Mouse (Mus musculus) ovary, adult 18-20 months (tissue): ENCODE data around the gene Lce3f.

Experiments used
- DNase-seq: peaks from one replicate; pipeline ENCODE4 v3.0.0; 2022; ENCODE audit warnings: low spot score, mixed read lengths

Lce3f gene

DNA sequence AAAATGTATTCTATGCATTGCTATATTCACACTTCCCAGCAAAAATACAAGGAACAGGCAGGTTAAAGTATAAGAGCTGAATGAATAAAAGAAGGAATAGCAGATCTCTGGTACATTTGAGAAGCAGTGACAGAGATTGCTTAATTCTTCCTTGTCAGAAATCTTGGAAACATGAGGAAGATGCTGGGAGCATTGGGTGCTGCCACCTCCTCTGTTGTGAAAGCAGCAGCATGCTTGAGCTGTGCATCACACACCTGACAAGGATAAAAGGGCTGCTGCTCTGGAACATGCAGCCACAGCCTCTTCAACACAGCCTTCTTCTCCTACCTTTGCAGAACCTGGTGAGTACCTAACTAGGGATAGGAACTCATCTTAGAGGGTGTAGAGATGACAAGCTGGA, at the start of gene Lce3f:
Gene Lce3f, plus strand, starts transcription at position 301 of the 400 bp plus-strand sequence.
- no peak for DNase-seq

DNA sequence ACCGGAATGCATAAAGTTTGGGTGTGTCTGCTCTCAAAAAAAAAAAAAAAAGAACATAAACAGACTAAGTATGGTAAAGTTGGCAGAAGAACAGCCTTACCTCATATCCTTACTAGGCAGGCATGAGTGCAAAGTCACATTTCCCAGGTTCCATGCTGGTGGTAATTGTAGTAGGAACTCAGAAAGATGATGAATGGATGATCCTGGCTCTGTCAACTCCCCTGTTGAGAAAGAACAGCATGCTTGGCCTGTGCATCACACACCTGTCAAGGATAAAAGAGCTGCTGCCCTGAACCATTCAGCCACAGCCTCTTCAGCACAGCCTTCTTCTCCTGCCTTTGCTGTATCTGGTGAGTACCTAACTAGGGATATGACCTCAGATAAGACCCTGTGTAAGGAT, 47.8 kb upstream of the Lce3f start, which contains the start of gene Lce3c:
Gene Lce3c, plus strand, starts transcription at position 301 of the 400 bp plus-strand sequence.
- DNase-seq, result no peak

DNA sequence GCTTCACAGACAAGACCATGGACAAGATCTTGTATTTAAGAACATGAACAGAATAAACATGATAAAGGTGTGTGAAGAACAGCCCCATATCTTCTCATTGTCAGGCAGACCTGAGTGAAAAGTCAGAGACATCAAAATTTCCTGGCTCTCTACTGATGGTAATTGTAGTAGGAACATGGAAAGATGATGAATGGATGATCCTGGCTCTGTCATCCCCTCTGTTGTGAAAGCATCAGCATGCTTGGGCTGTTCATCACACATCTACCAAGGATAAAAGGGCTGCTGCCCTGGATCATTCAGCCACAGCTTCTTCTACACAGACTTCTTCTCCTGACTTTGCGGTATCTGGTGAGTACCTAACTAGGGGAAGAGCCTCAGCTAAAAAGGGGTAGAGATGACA, 34.9 kb upstream of the Lce3f start, which contains the start of gene Lce3d:
Gene Lce3d, plus strand, starts transcription at position 301 of the 400 bp plus-strand sequence.
- no peak for DNase-seq

DNA sequence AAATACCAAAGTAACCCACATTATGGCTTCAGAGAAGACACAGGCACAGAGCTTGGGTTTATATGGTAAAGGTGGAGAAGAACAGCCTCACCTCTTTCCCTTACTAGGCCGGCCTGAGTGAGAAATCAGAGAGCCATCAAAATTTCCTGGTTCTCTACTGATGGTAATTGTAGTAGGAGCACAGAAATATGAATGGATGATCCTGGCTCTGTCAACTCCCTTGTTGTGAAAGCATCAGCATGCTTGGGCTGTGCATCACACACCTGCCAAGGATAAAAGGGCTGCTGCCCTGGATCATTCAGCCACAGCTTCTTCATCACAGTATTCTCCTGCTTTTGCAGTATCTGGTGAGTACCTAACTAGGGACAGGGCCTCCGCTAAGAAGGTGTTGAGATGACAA, 25.3 kb upstream of the Lce3f start, which contains the start of gene Lce3e:
Gene Lce3e, plus strand, starts transcription at position 301 of the 400 bp plus-strand sequence.
- DNase-seq, result no peak

DNA sequence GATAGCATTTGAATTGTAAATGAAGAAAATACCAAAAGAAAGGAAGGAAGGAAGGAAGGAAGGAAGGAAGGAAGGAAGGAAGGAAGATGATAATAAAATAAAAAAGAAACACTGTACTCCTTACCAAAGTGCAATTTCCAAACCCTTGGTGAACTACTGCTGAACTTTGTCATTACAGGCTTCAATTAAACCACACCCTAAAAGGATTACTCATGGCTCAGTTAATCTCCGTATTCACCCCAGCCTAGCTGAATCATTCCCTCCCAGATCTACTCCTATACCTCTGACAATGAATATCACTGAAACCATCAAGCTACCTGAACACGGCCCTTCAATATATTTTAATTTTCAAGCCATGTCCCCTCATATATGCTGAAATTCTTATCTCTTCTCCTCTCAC, 13.5 kb upstream of the Lce3f start:
- no peak for DNase-seq

DNA sequence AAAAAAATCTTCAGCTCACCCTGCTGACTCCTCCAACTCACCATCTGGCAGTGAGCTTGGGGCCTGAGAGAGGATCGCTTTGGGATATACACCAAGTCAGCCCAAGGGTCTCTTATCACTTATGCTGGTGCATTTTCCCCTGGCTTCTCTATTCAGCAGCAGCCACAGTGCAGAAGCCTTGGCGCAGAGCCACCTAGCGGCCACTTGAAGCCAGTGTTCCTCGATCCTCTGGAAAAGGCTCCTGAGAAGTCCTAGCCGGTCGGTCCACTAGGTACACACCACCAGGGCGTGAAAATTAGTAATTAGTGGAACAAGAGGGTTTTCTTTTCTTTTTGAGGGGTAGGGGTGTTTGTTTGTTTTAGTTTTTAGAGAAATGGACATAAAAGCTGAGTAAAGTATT, 6.7 kb downstream of the Lce3f start:
- DNase-seq, result peak; percentile 19

DNA sequence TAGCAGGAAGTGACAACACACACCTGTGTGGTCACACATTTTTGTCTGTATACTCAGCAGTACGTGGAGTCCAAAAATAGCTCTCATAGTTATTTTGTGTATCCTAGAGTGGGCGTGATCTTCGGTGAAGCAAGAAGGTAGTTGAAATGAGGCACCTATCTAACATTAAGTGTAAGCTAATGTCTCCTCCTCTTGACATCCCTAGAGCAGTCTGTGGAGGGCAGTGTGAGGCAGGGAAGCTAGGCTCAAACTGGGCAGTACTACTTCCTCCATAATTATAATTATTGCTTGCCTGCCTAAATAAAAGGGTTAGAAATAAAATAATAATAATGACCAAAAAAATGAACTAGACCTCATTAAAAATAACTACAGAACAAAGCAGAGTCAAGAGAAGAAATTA, 8.6 kb downstream of the Lce3f start:
- no peak for DNase-seq

DNA sequence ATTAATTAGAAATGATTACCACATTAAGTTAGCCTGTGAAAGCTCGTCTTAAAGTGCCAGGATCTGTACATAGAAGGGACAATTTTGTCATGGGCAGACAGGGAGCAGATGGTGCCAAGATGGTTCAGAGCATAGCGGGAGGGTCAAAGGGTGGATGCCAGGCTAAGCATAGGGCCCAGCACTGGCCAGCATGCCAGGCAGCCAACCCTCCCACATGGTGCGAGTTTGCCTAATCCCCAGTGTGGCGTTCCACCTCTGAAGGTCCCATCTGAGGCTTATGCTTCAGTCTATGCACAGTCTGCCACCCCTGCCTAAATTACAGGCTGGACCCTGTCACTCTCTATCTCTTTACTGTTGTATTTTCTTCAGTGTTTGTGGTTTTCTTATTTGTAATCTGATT, 10.8 kb downstream of the Lce3f start:
- no peak for DNase-seq

DNA sequence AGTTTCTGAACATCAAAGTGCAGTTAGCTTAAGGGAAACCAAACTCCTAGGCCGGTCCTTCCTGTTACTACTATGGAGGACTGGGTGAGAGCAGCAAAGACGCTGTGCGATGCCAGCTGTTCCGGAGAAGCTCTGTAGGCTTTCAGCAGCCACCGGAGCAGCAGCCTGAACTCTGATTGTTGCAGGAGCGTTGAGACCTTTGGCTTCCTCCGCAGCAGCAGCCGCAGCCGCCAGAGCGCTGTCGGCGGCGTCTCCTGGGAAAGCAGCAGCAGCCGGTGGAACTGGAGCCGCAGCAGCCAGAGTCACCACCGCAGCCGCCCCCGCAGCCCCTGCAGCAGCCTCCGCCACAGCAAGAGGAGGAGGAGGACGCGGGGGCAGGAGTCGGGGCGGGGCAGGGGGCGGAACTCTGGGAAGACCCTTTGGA, 22.4 kb downstream of the Lce3f start:
- DNase-seq, result peak; percentile 21

DNA sequence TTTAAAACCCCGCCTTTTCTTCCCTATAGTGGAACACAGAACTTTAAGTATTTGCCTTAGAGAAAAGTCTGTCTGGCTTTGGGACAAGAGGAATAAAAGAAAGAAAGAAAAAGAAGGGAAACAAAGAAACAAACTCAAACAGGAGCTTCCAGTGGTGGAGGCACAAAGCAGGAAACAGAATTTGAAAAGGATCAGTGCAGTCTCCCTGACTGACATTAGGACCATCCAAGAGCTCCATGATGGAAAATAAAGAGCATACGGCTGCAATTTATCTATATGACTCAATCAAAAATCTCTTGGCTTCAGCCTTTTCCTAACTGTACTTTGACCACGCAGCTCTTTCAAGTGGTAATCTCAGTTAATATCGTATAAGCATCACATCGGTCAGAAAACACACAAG, 22.8 kb downstream of the Lce3f start:
- no peak for DNase-seq

DNA sequence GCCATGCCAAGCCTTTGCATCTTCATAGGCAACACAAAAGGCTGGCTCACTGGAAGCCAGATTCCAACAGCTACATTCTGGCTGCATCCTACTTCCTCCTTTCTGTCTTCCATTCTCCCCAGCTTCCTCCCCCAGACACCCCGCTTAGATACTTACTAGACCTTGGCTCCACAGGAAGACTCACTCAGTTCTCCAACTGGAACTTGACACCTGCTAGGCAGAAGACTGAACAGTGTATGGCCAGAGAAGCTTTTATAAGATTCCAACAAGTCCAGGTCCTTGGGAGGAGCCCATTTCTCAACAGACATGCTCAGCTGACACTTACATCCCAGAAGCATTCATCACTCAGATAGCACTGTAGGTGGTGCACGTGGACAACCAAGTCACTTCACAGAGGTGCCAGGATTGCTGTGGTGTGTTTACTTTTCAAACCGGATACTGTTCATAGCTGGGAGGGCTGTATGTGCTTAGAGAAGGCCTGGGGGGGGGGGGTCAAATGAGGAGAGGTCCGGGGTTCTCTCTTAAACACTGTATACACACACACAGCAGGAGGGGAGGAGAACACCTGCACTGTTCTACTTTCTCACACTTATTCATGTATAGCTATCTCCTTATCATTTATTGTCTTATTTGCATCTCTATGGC, 23.6 kb downstream of the Lce3f start, which contains the start of gene Crct1:
Gene Crct1, minus strand, starts transcription at position 228 of the 645 bp plus-strand sequence.
- DNase-seq, result no peak

DNA sequence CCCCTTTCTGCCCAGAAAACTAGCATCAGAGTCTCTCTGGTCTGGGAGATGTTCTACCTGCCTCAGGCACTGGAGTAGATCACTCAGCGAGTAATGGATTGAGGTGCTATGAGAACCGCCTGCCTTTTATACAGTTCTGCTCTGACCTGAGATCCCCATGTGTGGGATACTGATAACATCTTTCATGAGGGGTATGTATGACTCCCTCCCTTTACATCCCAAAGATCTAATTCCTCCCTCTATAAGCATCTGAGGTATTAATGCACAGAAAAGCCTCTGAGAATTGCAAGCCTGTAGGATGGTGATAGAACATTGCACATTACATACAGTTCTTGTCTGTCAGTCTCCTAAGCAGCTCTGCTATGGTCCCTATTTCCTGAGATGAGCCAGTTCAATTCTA, 26.9 kb downstream of the Lce3f start, which contains the start of gene Lce1m:
Gene Lce1m, minus strand, starts transcription at position 101 of the 400 bp plus-strand sequence.
- DNase-seq, result no peak

DNA sequence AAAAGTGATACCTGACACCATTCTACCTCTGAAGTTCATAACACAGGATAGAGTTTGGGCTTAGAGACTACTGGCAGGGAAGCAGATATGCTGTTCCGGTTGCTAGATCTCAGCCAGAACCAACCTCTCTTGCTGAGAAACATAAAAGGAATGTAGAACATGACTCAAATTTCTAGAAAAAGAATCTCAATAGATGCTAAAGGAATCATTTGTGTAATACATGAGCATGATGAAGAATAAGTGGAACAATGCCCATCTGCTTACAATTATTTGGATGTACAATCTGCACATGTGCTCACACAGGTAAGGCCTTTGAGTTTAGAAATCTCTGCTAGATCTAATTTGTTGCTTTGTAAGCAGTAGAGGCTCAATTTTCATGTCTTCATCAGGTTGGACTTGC, 29.1 kb downstream of the Lce3f start:
- no peak for DNase-seq

DNA sequence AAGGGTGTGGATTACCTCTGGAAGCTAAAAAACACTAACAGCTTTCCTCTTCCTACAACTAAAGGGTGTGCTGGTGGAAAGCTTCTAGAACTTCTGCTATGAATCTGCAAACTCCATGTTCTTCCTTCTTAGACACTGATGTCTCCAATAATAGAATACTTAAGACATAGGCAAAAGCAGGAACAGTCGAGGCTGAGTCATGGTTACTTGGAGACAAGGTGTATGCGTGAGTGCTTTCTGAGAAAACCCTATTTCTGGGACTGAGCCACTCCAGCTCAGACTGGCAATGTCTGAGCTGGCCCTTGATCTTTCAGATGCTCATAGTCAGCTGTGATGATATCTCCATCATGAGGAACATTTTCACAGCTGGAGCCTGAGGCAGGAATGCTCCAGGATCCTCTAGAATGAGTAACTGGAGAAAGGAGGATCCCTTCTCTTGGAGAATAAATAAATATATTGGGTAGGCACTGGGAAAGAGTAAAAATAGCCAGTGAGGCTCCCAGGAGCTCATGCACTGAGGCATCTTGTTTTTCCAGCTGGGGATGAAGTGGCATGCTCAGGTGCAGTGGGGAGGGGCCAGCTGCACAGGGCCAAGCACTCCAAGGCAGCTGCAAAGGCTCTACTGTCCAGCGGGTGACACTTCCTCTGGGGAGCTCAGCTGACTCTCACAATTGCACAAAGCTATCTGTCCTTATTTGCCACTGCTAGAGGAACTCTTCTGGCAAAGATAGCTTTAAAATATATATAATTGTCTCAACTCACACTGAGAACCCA, 31.6 kb downstream of the Lce3f start:
- no peak for DNase-seq

DNA sequence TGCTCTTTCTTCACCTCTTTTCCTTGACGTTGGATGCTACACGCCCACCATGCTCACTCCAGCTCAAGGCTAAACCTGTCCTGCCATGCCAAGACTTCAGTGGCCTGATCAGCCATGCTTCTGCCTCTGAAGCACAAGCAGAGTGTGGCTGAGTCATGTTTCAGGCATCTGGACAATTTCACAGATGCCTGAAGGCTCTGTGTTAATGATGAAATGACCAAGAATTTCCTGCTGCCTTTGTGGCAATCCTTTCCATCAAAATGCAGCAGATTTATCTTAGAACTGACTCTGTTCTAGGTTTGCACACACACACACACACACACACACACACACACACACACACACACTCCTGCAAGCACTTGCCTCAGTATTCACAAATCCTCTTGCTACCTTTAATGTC, 33.5 kb downstream of the Lce3f start:
- no peak for DNase-seq

DNA sequence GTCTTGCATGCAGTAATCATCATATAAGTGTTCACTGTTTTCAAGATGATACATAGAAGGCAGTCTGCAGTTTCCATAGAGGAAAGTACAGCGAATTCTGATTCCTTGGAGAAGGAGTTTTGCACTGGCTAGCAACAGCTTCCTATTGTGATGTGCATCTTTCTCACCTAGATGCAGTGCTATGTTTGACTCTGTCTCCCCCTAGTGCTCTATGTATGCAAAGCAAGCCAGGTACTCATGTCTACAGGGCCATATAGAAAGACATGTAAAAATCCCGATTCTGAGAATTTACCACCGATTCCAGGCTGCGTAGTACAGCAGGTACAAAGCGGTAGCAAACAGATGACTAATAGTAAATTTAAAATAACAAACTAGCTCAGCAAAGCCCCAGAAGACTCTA, 39.4 kb downstream of the Lce3f start:
- DNase-seq, result no peak
